Mouse (Mus musculus) hematopoietic multipotent progenitor cell, adult 10-12 weeks (in vitro differentiated cells): ENCODE results near the gene Saal1. TPM values are rescaled to one million over a fixed set of nuclear protein-coding genes. Genes with fewer than 3 reads are reported as not detected.

ENCODE experiments used
- polyA plus RNA-seq: library from polyadenylated mRNA; stranded (reverse); fragments of >175 nt; gene quantifications from 2 replicates; pipeline ENCODE4 v1.2.3, GENCODE M21; 2012; ENCODE audit warnings: low replicate concordance

Gene Saal1
- 1.6 TPM in 2 replicates for polyA plus RNA-seq

GRCm38 (mm10) chr7:46710390-46710844 is at the start of gene Saal1:
Gene Saal1 (minus strand): TSS chr7:46710680.

GRCm38 (mm10) chr7:46751490-46751889 is 41.0 kb upstream of the Saal1 start, which contains the start of gene Saa2:
Gene Saa2 (plus strand): TSS chr7:46751790.

GRCm38 (mm10) chr7:46742880-46743279 is 32.4 kb upstream of the Saal1 start, which contains the start of gene Saa1:
Gene Saa1 (minus strand): TSS chr7:46742980.

GRCm38 (mm10) chr7:46732458-46732857 is 22.0 kb upstream of the Saal1 start, which contains the start of gene Saa4:
Gene Saa4 (minus strand): TSS chr7:46732603.

GRCm38 (mm10) chr7:46715600-46715999 is 5.1 kb upstream of the Saal1 start, which contains the start of gene Saa3:
Gene Saa3 (minus strand): TSS chr7:46715700.

GRCm38 (mm10) chr7:46672160-46672672 is 38.3 kb downstream of the Saal1 start, which contains the start of gene Tph1:
Gene Tph1 (minus strand): TSS chr7:46672537.

GRCm38 (mm10) chr7:46639692-46640031 is 70.8 kb downstream of the Saal1 start, which contains the start of gene Sergef:
Gene Sergef (minus strand): TSS chr7:46639807.

Other genes with a start within 250 kb of the Saal1 start
- 1.5 and 3.6 TPM in 2 replicates for gene Sergef, start 70.9 kb downstream of the Saal1 start, polyA plus RNA-seq
- 0.03 TPM in 1 of 2 replicates, not detected in the other for gene Tph1, start 38.1 kb downstream of the Saal1 start, polyA plus RNA-seq
- gene Saa3, start 5.0 kb upstream of the Saal1 start, polyA plus RNA-seq: 0.25 and 8.7 TPM in 2 replicates
- not detected in 2 replicates for gene Saa4, start 21.9 kb upstream of the Saal1 start, polyA plus RNA-seq
- not detected in 2 replicates for gene Saa1, start 32.3 kb upstream of the Saal1 start, polyA plus RNA-seq
- not detected in 2 replicates for gene Saa2, start 41.1 kb upstream of the Saal1 start, polyA plus RNA-seq
- 6.4 and 8.8 TPM in 2 replicates for gene Hps5, start 85.4 kb upstream of the Saal1 start, polyA plus RNA-seq
- 19.8 and 38.6 TPM in 2 replicates for gene Gtf2h1, start 85.4 kb upstream of the Saal1 start, polyA plus RNA-seq
- gene Ldha, start 130.8 kb upstream of the Saal1 start, polyA plus RNA-seq: 133 and 232 TPM in 2 replicates
- not detected in 2 replicates for gene Ldhc, start 150.5 kb upstream of the Saal1 start, polyA plus RNA-seq
- 32.6 and 38.8 TPM in 2 replicates for gene Tsg101, start 209.3 kb upstream of the Saal1 start, polyA plus RNA-seq
- gene Uevld, start 247.8 kb upstream of the Saal1 start, polyA plus RNA-seq: 0.37 and 0.39 TPM in 2 replicates